Mouse (Mus musculus): ENCODE results near the gene Hoxb3. TPM values are rescaled to one million over a fixed set of nuclear protein-coding genes. Genes with fewer than 3 reads are reported as not detected.
A peak's percentile ranks its signal among the peaks of the same experiment; 100 is the strongest.

Hoxb3 gene
- polyA plus RNA-seq, 1 experiment from 2014 or later: 0.69 TPM

- H3K4me1 ChIP-seq: peaks cover 7% of the 10 kb centered on the region; the same call in 1 of the 2 replicates
- H3K4me3 ChIP-seq: peak overlapping the region; percentile 36; the same call in 1 of the 2 replicates
- H3K27ac ChIP-seq (replicated peaks): no peak overlapping the region
- 1% methylated on average over 31 of the region's 31 CpGs for WGBS
- H3K36me3 ChIP-seq (replicated peaks): no peaks in the 10 kb centered on the region
- peak; percentile 76 for DNase-seq (ENCODE audit: low spot score)
- H3K27me3 ChIP-seq (replicated peaks; ENCODE audit: low read depth, poor library complexity, severe bottlenecking): peaks cover 100% of the 10 kb centered on the region
- no peaks in the 10 kb centered on the region for H3K9me3 ChIP-seq
These were observed 11.4 kb upstream of the Hoxb3 start for GRCm38 (mm10) chr11:96311520-96312417.

- Histone ChIP-seq H3K4me1 (peaks cover 9% of the 10 kb centered on the region), H3K27me3 (replicated peaks; ENCODE audit: low read depth, poor library complexity, severe bottlenecking) (peaks cover 100% of the 10 kb centered on the region), H3K4me3 (no peak overlapping the region), H3K27ac (replicated peaks) (no peak overlapping the region), H3K36me3 (replicated peaks) (no peaks in the 10 kb centered on the region), H3K9me3 (no peaks in the 10 kb centered on the region)
- WGBS: 22% methylated on average over 2 of the region's 2 CpGs
- DNase-seq (ENCODE audit: low spot score): no peak
These were observed 10.0 kb upstream of the Hoxb3 start for GRCm38 (mm10) chr11:96313134-96313533.

GRCm38 (mm10) chr11:96313806-96314428 is 9.2 kb upstream of the Hoxb3 start:
- H3K4me1 ChIP-seq: peaks cover 15% of the 10 kb centered on the region
- H3K9me3 ChIP-seq: no peaks in the 10 kb centered on the region
- H3K27ac ChIP-seq (replicated peaks): no peak overlapping the region
- H3K27me3 ChIP-seq (replicated peaks; ENCODE audit: low read depth, poor library complexity, severe bottlenecking): peaks cover 100% of the 10 kb centered on the region
- no peaks in the 10 kb centered on the region for H3K36me3 ChIP-seq (replicated peaks)
- no peak overlapping the region for H3K4me3 ChIP-seq
- DNase-seq (ENCODE audit: low spot score): no peak
- WGBS: 5% methylated on average over 12 of the region's 12 CpGs

- Histone ChIP-seq H3K4me1 (peaks cover 18% of the 10 kb centered on the region), H3K27ac (replicated peaks) (no peak overlapping the region)
- DNase-seq (ENCODE audit: low spot score): no peak
These were observed 8.3 kb upstream of the Hoxb3 start for GRCm38 (mm10) chr11:96314671-96315343.

GRCm38 (mm10) chr11:96315344-96315681 is 7.8 kb upstream of the Hoxb3 start:
- no peak overlapping the region for H3K27ac ChIP-seq (replicated peaks)
- H3K36me3 ChIP-seq (replicated peaks): no peaks in the 10 kb centered on the region
- no peak overlapping the region for H3K4me3 ChIP-seq
- peaks cover 18% of the 10 kb centered on the region for H3K4me1 ChIP-seq
- no peak for DNase-seq (ENCODE audit: low spot score)
- H3K9me3 ChIP-seq: no peaks in the 10 kb centered on the region
- whole genome bisulfite sequencing: 4% methylated on average over 5 of the region's 5 CpGs
- peaks cover 100% of the 10 kb centered on the region for H3K27me3 ChIP-seq (replicated peaks; ENCODE audit: low read depth, poor library complexity, severe bottlenecking)

More at GRCm38 (mm10) chr11:96314671-96315343, 8.3 kb upstream of the Hoxb3 start:
- 1% methylated on average over 34 of the region's 34 CpGs for WGBS
- Histone ChIP-seq H3K9me3 (no peaks in the 10 kb centered on the region), H3K36me3 (replicated peaks) (no peaks in the 10 kb centered on the region), H3K27me3 (replicated peaks; ENCODE audit: low read depth, poor library complexity, severe bottlenecking) (peaks cover 100% of the 10 kb centered on the region), H3K4me3 (no peak overlapping the region)

- peaks cover 14% of the 10 kb centered on the region for H3K4me1 ChIP-seq
- no peak overlapping the region for H3K4me3 ChIP-seq
These were observed 6.2 kb upstream of the Hoxb3 start for GRCm38 (mm10) chr11:96316696-96317607.

GRCm38 (mm10) chr11:96317608-96318367 is 5.3 kb upstream of the Hoxb3 start, which contains the start of gene Hoxb4:
Gene Hoxb4, plus strand, starts transcription at chr11:96318267.
- Histone ChIP-seq H3K4me1 (peaks cover 11% of the 10 kb centered on the region), H3K4me3 (peak within 1 kb of the TSS; percentile 54), H3K9me3 (no peaks in the 10 kb centered on the region), H3K36me3 (replicated peaks) (no peaks in the 10 kb centered on the region), H3K27ac (replicated peaks) (no peak within 1 kb of the TSS; the same call in 1 of the 2 replicates), H3K27me3 (replicated peaks; ENCODE audit: low read depth, poor library complexity, severe bottlenecking) (peaks cover 100% of the 10 kb centered on the region)
- DNase-seq (ENCODE audit: low spot score): no peak
- 2% methylated on average over 28 of the region's 28 CpGs for WGBS

More at GRCm38 (mm10) chr11:96316696-96317607, 6.2 kb upstream of the Hoxb3 start:
- no peaks in the 10 kb centered on the region for H3K9me3 ChIP-seq
- WGBS: 6% methylated on average over 18 of the region's 18 CpGs
- H3K27me3 ChIP-seq (replicated peaks; ENCODE audit: low read depth, poor library complexity, severe bottlenecking): peaks cover 100% of the 10 kb centered on the region
- DNase-seq (ENCODE audit: low spot score): no peak
- no peaks in the 10 kb centered on the region for H3K36me3 ChIP-seq (replicated peaks)
- no peak overlapping the region for H3K27ac ChIP-seq (replicated peaks)

- no peak overlapping the region; the same call in 1 of the 2 replicates for H3K27ac ChIP-seq (replicated peaks)
- peaks cover 100% of the 10 kb centered on the region for H3K27me3 ChIP-seq (replicated peaks; ENCODE audit: low read depth, poor library complexity, severe bottlenecking)
- WGBS: under 1% methylated on average over 44 of the region's 45 CpGs
- peak; percentile 77 for DNase-seq (ENCODE audit: low spot score)
- no peaks in the 10 kb centered on the region for H3K36me3 ChIP-seq (replicated peaks)
- peak overlapping the region; percentile 54 for H3K4me3 ChIP-seq
- no peaks in the 10 kb centered on the region for H3K9me3 ChIP-seq
- H3K4me1 ChIP-seq: peaks cover 11% of the 10 kb centered on the region
These were observed 4.6 kb upstream of the Hoxb3 start for GRCm38 (mm10) chr11:96318368-96319070.

GRCm38 (mm10) chr11:96319071-96319902 is 3.8 kb upstream of the Hoxb3 start:
- no peak for DNase-seq (ENCODE audit: low spot score)
- Histone ChIP-seq H3K9me3 (no peaks in the 10 kb centered on the region), H3K4me1 (peaks cover 11% of the 10 kb centered on the region), H3K36me3 (replicated peaks) (no peaks in the 10 kb centered on the region), H3K4me3 (peak overlapping the region; percentile 54), H3K27ac (replicated peaks) (no peak overlapping the region; the same call in 1 of the 2 replicates), H3K27me3 (replicated peaks; ENCODE audit: low read depth, poor library complexity, severe bottlenecking) (peaks cover 100% of the 10 kb centered on the region)
- under 1% methylated on average over 34 of the region's 34 CpGs for WGBS

GRCm38 (mm10) chr11:96319910-96320309 is 3.2 kb upstream of the Hoxb3 start:
- Histone ChIP-seq H3K4me1 (peaks cover 11% of the 10 kb centered on the region), H3K27me3 (replicated peaks; ENCODE audit: low read depth, poor library complexity, severe bottlenecking) (peaks cover 100% of the 10 kb centered on the region), H3K4me3 (peak overlapping the region; percentile 54; the same call in 1 of the 2 replicates), H3K27ac (replicated peaks) (no peak overlapping the region), H3K9me3 (no peaks in the 10 kb centered on the region), H3K36me3 (replicated peaks) (no peaks in the 10 kb centered on the region)
- under 1% methylated on average over 29 of the region's 29 CpGs for WGBS
- no peak for DNase-seq (ENCODE audit: low spot score)

All from embryonic facial prominence, embryonic 10.5 days (tissue).